Mouse (Mus musculus) embryonic facial prominence, embryonic 10.5 days (tissue): ENCODE measurements around the gene Sp2. TPM values are rescaled to one million over a fixed set of nuclear protein-coding genes. Genes with fewer than 3 reads are reported as not detected.

Experiments used
- DNase-seq: peaks from one replicate; pipeline ENCODE4 v3.0.0-alpha.2; 2017; ENCODE audit warnings: low spot score
- H3K27ac ChIP-seq: fragments of 300-500 bp; sonication (generic); replicated peaks from 2 replicates; pipeline ENCODE4 v1.5.1; 2016; ENCODE audit warnings: mild to moderate bottlenecking
- H3K27me3 ChIP-seq: fragments of 300-500 bp; sonication (generic); replicated peaks from 2 replicates; pipeline ENCODE4 v1.6.1; 2016; ENCODE audit warnings: low read depth, mild to moderate bottlenecking; ENCODE audit not compliant: poor library complexity, severe bottlenecking
- H3K36me3 ChIP-seq: fragments of 300-500 bp; sonication (generic); replicated peaks from 2 replicates; pipeline ENCODE4 v1.6.1; 2016; ENCODE audit warnings: mild to moderate bottlenecking, moderate library complexity
- H3K4me1 ChIP-seq: fragments of 300-500 bp; sonication (generic); 2 replicates; pipeline ENCODE4 v1.6.1; 2016
- H3K4me3 ChIP-seq: fragments of 300-500 bp; sonication (generic); 2 replicates; pipeline ENCODE4 v1.5.1; 2016; ENCODE audit warnings: mild to moderate bottlenecking, moderate library complexity
- H3K9me3 ChIP-seq: fragments of 300-500 bp; sonication (generic); 2 replicates; pipeline ENCODE4 v1.6.1; 2016; ENCODE audit warnings: mild to moderate bottlenecking
- WGBS: fragments of 180-500 bp; shearing (Covaris S2); methylation state at CpG from one replicate; pipeline ENCODE4 v1.1.7; 2016; 5-methylcytosine and 5-hydroxymethylcytosine counted together
- polyA plus RNA-seq: library from polyadenylated mRNA; unstranded; fragments of >200 nt; fragmentation: Nextera tagmentation; extraction: Ambion mirVana; gene quantifications from 2 replicates; pipeline ENCODE4 v1.2.1, GENCODE M21; 2016

The Sp2 gene
- polyA plus RNA-seq, 1 experiment from 2014 or later = 27.9 TPM

- Histone ChIP-seq H3K36me3 (no peaks in the 10 kb centered on the region), H3K9me3 (no peaks in the 10 kb centered on the region), H3K27me3 (peaks cover 44% of the 10 kb centered on the region), H3K27ac (peak within 1 kb of the TSS; percentile 41), H3K4me3 (peak within 1 kb of the TSS; percentile 11; the same call in 1 of the 2 replicates), H3K4me1 (peaks cover 28% of the 10 kb centered on the region)
- 78% methylated on average over 2 of the region's 2 CpGs for WGBS
- no peak for DNase-seq
Observed at GRCm38 (mm10) chr11:96928088-96928487, 54.7 kb downstream of the Sp2 start, which contains the start of gene Prr15l. Gene Prr15l, plus strand, starts transcription at chr11:96928104.

- Histone ChIP-seq H3K36me3 (no peaks in the 10 kb centered on the region), H3K27me3 (peaks cover 42% of the 10 kb centered on the region), H3K9me3 (no peaks in the 10 kb centered on the region), H3K4me1 (peaks cover 23% of the 10 kb centered on the region), H3K27ac (no peak overlapping the region), H3K4me3 (no peak overlapping the region)
- WGBS = 81% methylated on average over 5 of the region's 5 CpGs
- DNase-seq = no peak
Observed at GRCm38 (mm10) chr11:96926587-96926986, 56.2 kb downstream of the Sp2 start.

DNA sequence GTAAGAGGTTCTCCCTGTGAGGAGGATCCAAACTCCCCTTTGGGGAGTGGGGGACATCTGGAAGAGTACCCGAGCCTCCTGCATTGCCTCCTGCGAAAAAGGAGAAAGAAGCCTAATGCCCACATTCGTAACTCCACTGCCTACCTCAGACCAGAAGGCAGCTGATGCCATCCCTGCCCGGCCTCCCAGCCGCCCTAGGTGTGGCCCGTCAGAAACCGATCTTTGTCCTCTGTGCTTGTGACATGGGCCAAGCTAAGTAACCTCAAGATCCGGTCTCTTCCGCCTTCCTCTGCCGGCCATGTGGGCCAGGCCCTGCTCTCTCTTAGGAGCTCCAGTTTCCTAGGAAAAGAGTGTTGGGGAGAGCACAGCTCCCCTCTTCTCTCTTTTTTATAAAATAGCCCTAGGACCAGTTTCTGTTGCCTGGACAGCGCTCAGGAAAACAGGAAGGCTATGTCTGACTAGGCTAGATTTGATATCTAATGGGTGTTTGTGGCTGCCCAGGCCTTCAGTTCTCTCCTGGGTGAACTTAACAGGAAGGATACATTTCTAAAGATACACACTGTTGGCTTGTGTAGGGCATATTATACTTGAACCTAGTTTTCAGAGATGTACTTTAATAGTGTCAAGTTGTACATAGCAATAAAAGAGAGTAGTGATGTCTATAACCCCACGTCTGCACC, 57.1 kb downstream of the Sp2 start:
- no peak overlapping the region for H3K4me3 ChIP-seq
- 87% methylated on average over 12 of the region's 12 CpGs for WGBS

GRCm38 (mm10) chr11:96924861-96925260, 57.9 kb downstream of the Sp2 start:
- H3K27ac ChIP-seq = no peak overlapping the region
- H3K36me3 ChIP-seq = no peaks in the 10 kb centered on the region
- DNase-seq = no peak
- no peaks in the 10 kb centered on the region for H3K9me3 ChIP-seq
- H3K27me3 ChIP-seq = peaks cover 30% of the 10 kb centered on the region
- H3K4me1 ChIP-seq = peaks cover 19% of the 10 kb centered on the region
- H3K4me3 ChIP-seq = no peak overlapping the region
- 84% methylated on average over 11 of the region's 11 CpGs for WGBS

More for the DNA sequence above, 57.1 kb downstream of the Sp2 start:
- H3K36me3 ChIP-seq = no peaks in the 10 kb centered on the region
- peaks cover 37% of the 10 kb centered on the region for H3K27me3 ChIP-seq
- peaks cover 21% of the 10 kb centered on the region for H3K4me1 ChIP-seq
- DNase-seq = no peak
- H3K27ac ChIP-seq = no peak overlapping the region
- no peaks in the 10 kb centered on the region for H3K9me3 ChIP-seq

GRCm38 (mm10) chr11:96919003-96919402, 63.8 kb downstream of the Sp2 start:
- H3K4me1 ChIP-seq = peaks cover 14% of the 10 kb centered on the region
- H3K27me3 ChIP-seq = peaks cover 7% of the 10 kb centered on the region; the same call in 1 of the 2 replicates
- H3K36me3 ChIP-seq = no peaks in the 10 kb centered on the region
- no peak overlapping the region for H3K4me3 ChIP-seq
- H3K9me3 ChIP-seq = no peaks in the 10 kb centered on the region
- no peak overlapping the region for H3K27ac ChIP-seq
- WGBS = 59% methylated on average over 6 of the region's 6 CpGs
- no peak for DNase-seq

DNA sequence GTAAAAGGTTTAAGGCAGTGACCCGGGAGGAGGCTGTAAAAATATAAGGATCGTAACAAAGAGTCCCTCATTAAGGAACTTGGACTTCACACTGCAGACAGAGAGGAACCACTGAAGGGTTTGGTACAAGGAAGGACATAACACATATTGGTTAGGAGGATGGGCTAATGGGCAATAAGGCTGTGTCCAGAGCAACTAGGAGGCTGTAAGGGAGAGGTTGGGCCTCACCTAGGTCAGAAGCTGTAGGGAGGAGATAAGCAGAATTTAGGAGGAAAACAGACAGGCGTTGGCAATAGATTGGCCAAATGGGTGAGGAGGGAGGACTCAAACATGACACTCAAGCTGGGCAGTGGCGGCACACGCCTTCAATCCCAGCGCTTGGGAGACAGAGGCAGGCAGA, 65.3 kb downstream of the Sp2 start:
- WGBS = 91% methylated on average over 6 of the region's 6 CpGs
- Histone ChIP-seq H3K27ac (peak overlapping the region; percentile 57), H3K36me3 (peaks cover 12% of the 10 kb centered on the region), H3K27me3 (peaks cover 7% of the 10 kb centered on the region; the same call in 1 of the 2 replicates), H3K4me1 (peaks cover 14% of the 10 kb centered on the region), H3K9me3 (no peaks in the 10 kb centered on the region), H3K4me3 (no peak overlapping the region)
- no peak for DNase-seq

GRCm38 (mm10) chr11:96916885-96917396, 65.8 kb downstream of the Sp2 start:
- H3K27ac ChIP-seq = peak overlapping the region; percentile 57
- no peaks in the 10 kb centered on the region for H3K9me3 ChIP-seq
- no peak for DNase-seq
- H3K36me3 ChIP-seq = peaks cover 17% of the 10 kb centered on the region
- H3K4me1 ChIP-seq = peaks cover 14% of the 10 kb centered on the region
- 37% methylated on average over 13 of the region's 13 CpGs for WGBS
- H3K27me3 ChIP-seq = peaks cover 7% of the 10 kb centered on the region; the same call in 1 of the 2 replicates
- H3K4me3 ChIP-seq = peak overlapping the region; percentile 80

DNA sequence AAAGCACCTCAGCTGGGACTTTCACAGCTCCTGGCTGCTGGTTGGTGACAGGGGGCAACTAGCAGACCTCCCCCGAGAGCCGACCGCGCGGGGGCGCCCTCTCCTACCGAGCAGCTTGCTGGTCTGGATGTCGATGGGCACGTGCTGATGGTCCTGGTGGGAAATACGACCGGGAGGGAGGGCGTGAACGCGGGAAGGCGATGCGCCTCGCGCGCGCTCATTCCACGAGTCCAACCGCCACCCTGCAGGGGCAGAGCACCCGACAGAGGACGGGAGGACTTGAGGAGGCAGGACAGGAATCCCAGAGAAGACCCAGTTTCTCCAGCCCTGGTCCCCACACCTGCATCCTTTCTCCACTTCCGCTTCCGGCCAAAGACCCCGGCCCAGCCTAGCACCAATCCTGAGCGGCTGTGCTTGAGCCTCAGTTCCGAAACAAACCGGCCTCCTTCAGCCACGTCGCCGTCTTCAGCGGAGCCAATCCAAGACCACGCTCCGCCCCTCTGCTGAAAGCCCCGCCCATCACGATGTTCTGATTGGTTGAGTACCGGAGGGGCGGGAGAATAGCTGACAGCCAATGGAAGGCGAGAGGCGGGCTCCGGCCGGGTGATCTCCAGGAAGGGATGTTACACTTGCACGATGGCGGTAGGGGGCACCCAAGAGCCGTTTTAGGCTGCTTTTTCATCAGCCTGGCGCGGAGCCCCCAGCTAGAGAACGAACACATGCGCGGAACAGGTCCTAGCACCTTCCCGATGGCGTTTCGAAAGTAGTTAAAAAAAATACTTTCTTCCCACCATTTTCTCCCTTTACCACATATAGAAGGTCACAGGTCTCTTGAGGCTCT, 66.5 kb downstream of the Sp2 start, which contains the start of gene Cdk5rap3:
Gene Cdk5rap3, minus strand, starts transcription at position 453 of the 841 bp plus-strand sequence.
- WGBS = under 1% methylated on average over 55 of the region's 55 CpGs
- Histone ChIP-seq H3K9me3 (no peaks in the 10 kb centered on the region), H3K4me1 (peaks cover 14% of the 10 kb centered on the region), H3K27me3 (peaks cover 7% of the 10 kb centered on the region; the same call in 1 of the 2 replicates), H3K27ac (peak within 1 kb of the TSS; percentile 85), H3K36me3 (peaks cover 24% of the 10 kb centered on the region), H3K4me3 (peak within 1 kb of the TSS; percentile 80)
- peak; percentile 100 for DNase-seq

DNA sequence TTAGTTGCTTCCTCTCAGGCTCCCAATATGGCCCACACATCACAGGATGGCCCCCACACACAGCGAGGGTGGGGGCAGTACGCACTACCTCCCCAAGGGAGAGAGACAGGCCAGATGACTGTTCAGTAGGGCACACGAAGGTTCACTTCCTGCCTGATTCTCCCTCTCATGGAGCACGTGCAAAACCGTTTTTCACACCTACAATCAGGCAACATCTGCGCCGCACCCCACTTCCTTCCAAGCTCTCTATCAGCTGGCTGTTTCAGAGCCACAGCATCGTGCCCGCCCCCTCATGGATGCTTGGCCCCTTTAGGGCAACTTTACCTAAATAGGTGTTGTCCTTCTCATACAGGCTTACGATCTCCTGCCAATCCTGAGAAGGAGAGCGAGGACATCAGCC, 70.1 kb downstream of the Sp2 start:
- Histone ChIP-seq H3K4me3 (no peak overlapping the region), H3K27me3 (peaks cover 5% of the 10 kb centered on the region; the same call in 1 of the 2 replicates), H3K36me3 (peaks cover 58% of the 10 kb centered on the region), H3K9me3 (no peaks in the 10 kb centered on the region), H3K4me1 (peaks cover 43% of the 10 kb centered on the region), H3K27ac (no peak overlapping the region)
- no peak for DNase-seq
- WGBS = 84% methylated on average over 11 of the region's 11 CpGs

DNA sequence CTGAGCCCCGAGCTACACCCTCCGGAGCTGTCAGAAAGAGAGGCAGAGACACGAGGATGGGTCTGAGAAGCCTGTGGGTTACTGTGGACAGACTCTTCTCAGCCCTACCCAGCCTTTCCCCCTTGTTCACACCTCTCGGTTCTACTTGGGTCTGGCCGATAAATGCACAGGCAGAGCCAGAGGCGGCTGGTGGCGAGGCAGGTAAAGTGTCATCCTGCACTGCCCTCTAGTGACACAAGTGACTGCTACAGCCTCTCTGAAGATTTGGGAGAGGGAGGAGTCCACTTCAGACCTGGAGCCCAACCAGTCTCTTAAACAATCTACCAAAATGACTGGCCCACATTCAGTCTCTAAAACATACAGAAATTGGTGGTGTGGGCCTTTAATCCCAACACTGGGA, 72.8 kb downstream of the Sp2 start:
- Histone ChIP-seq H3K4me1 (peaks cover 58% of the 10 kb centered on the region), H3K36me3 (peaks cover 81% of the 10 kb centered on the region), H3K9me3 (no peaks in the 10 kb centered on the region), H3K27me3 (no peaks in the 10 kb centered on the region), H3K27ac (peak overlapping the region; percentile 72), H3K4me3 (no peak overlapping the region)
- 30% methylated on average over 7 of the region's 7 CpGs for WGBS
- peak; percentile 86 for DNase-seq

DNA sequence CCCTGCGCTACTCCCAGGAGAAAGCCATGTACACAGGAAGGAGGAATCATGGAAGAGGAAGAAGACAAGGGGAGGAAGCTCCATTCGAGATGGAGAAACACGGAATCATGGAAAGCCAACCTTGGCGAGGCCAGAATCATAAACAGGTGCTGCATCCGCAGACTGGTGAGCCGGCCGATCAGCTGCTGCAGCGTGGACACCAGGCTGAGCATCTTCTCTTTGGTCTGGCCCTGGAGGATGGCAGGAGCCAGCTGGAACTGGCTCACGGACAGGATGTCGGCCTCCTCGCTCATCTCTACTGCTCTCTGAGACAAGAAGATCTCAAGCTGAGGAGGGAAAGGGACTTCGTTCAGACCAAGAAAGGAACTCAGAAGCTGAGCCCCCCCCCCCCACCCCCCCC, 74.2 kb downstream of the Sp2 start:
- peak overlapping the region; percentile 78 for H3K27ac ChIP-seq
- no peaks in the 10 kb centered on the region for H3K9me3 ChIP-seq
- H3K27me3 ChIP-seq = no peaks in the 10 kb centered on the region
- no peak overlapping the region for H3K4me3 ChIP-seq
- H3K36me3 ChIP-seq = peaks cover 81% of the 10 kb centered on the region
- DNase-seq = no peak
- peaks cover 65% of the 10 kb centered on the region for H3K4me1 ChIP-seq
- 92% methylated on average over 12 of the region's 12 CpGs for WGBS

- 71% methylated on average over 15 of the region's 15 CpGs for WGBS
- H3K4me3 ChIP-seq = no peak overlapping the region
- peaks cover 85% of the 10 kb centered on the region for H3K4me1 ChIP-seq
- H3K36me3 ChIP-seq = peaks cover 61% of the 10 kb centered on the region
- H3K27ac ChIP-seq = peak overlapping the region; percentile 78
- no peak for DNase-seq
- no peaks in the 10 kb centered on the region for H3K9me3 ChIP-seq
- no peaks in the 10 kb centered on the region for H3K27me3 ChIP-seq
Observed at GRCm38 (mm10) chr11:96906431-96907161, 76.2 kb downstream of the Sp2 start.
